Mouse (Mus musculus): Measurements from ENCODE around the gene Zfp169.

GRCm38 (mm10) chr13:48466186-48466585 is 47.1 kb downstream of the Zfp169 start:
- TF ChIP-seq CTCF (IDR thresholded peaks at IDR 0.05; ENCODE audit: extremely low read depth, insufficient read length, insufficient replicate concordance, low read depth, low read length) (no peak), POLR2A (IDR thresholded peaks at IDR 0.05; ENCODE audit: low read depth, low read length) (no peak)
